Mouse (Mus musculus): Measurements from ENCODE around the gene Ascc2. TPM values are rescaled to one million over a fixed set of nuclear protein-coding genes. Genes with fewer than 3 reads are reported as not detected.

Gene Ascc2
- polyA plus RNA-seq, 1 experiment from 2014 or later, result 36.1 TPM

- no peak overlapping the region for H3K27ac ChIP-seq (ENCODE audit: low read depth, low read length)
- no peak overlapping the region for H3K4me2 ChIP-seq (ENCODE audit: low read depth)
- no peak overlapping the region for H3K4me3 ChIP-seq (ENCODE audit: low read depth, low read length)
- H3K9ac ChIP-seq (ENCODE audit: low read length), result no peak overlapping the region
- H3K9me3 ChIP-seq (ENCODE audit: control insufficient read depth, low read length), result no peaks in the 10 kb centered on the region
- peaks cover 10% of the 10 kb centered on the region for H3K36me3 ChIP-seq (ENCODE audit: control insufficient read depth, insufficient read depth, low read length)
- DNase-seq (ENCODE audit: low spot score) (no peak), ATAC-seq (ENCODE audit: insufficient read depth, low FRiP score, low TSS enrichment) (no peak)
- WGBS, result 61% methylated on average over 6 of the region's 6 CpGs
- no peaks in the 10 kb centered on the region for H3K27me3 ChIP-seq (ENCODE audit: control insufficient read depth, insufficient read depth, low read length)
- no peaks in the 10 kb centered on the region for H3K4me1 ChIP-seq (ENCODE audit: control insufficient read depth, insufficient read depth, low read length)
These were observed 46.6 kb downstream of the Ascc2 start for GRCm38 (mm10) chr11:4684186-4684585.

- ATAC-seq (ENCODE audit: insufficient read depth, low FRiP score, low TSS enrichment), result no peak
- Histone ChIP-seq H3K4me3 (ENCODE audit: low read depth, low read length) (no peak overlapping the region), H3K27me3 (ENCODE audit: control insufficient read depth, insufficient read depth, low read length) (no peaks in the 10 kb centered on the region), H3K27ac (ENCODE audit: low read depth, low read length) (no peak overlapping the region), H3K9ac (ENCODE audit: low read length) (no peak overlapping the region), H3K36me3 (ENCODE audit: control insufficient read depth, insufficient read depth, low read length) (peaks cover 10% of the 10 kb centered on the region), H3K4me2 (ENCODE audit: low read depth) (no peak overlapping the region), H3K4me1 (ENCODE audit: control insufficient read depth, insufficient read depth, low read length) (no peaks in the 10 kb centered on the region), H3K9me3 (ENCODE audit: control insufficient read depth, low read length) (no peaks in the 10 kb centered on the region)
- 94% methylated on average over 4 of the region's 4 CpGs for WGBS
- no peak for DNase-seq (ENCODE audit: low spot score)
These were observed 47.5 kb downstream of the Ascc2 start for GRCm38 (mm10) chr11:4685071-4685470.

GRCm38 (mm10) chr11:4685510-4685909 is 48.0 kb downstream of the Ascc2 start:
- Histone ChIP-seq H3K4me2 (ENCODE audit: low read depth) (no peak overlapping the region), H3K36me3 (ENCODE audit: control insufficient read depth, insufficient read depth, low read length) (peaks cover 10% of the 10 kb centered on the region), H3K9ac (ENCODE audit: low read length) (no peak overlapping the region), H3K27me3 (ENCODE audit: control insufficient read depth, insufficient read depth, low read length) (no peaks in the 10 kb centered on the region), H3K4me1 (ENCODE audit: control insufficient read depth, insufficient read depth, low read length) (no peaks in the 10 kb centered on the region), H3K27ac (ENCODE audit: low read depth, low read length) (no peak overlapping the region), H3K4me3 (ENCODE audit: low read depth, low read length) (no peak overlapping the region), H3K9me3 (ENCODE audit: control insufficient read depth, low read length) (no peaks in the 10 kb centered on the region)
- no peak for DNase-seq (ENCODE audit: low spot score)
- 86% methylated on average over 5 of the region's 5 CpGs for WGBS
- ATAC-seq (ENCODE audit: insufficient read depth, low FRiP score, low TSS enrichment), result no peak

GRCm38 (mm10) chr11:4687027-4687426 is 49.5 kb downstream of the Ascc2 start:
- no peak overlapping the region for H3K9ac ChIP-seq (ENCODE audit: low read length)
- H3K4me2 ChIP-seq (ENCODE audit: low read depth), result no peak overlapping the region
- no peak overlapping the region for H3K27ac ChIP-seq (ENCODE audit: low read depth, low read length)
- no peak for ATAC-seq (ENCODE audit: insufficient read depth, low FRiP score, low TSS enrichment)
- 86% methylated on average over 3 of the region's 3 CpGs for WGBS
- H3K4me1 ChIP-seq (ENCODE audit: control insufficient read depth, insufficient read depth, low read length), result no peaks in the 10 kb centered on the region
- no peaks in the 10 kb centered on the region for H3K27me3 ChIP-seq (ENCODE audit: control insufficient read depth, insufficient read depth, low read length)
- H3K36me3 ChIP-seq (ENCODE audit: control insufficient read depth, insufficient read depth, low read length), result peaks cover 6% of the 10 kb centered on the region
- H3K9me3 ChIP-seq (ENCODE audit: control insufficient read depth, low read length), result no peaks in the 10 kb centered on the region
- H3K4me3 ChIP-seq (ENCODE audit: low read depth, low read length), result no peak overlapping the region
- DNase-seq (ENCODE audit: low spot score), result no peak

GRCm38 (mm10) chr11:4687874-4688273 is 50.3 kb downstream of the Ascc2 start:
- no peaks in the 10 kb centered on the region for H3K27me3 ChIP-seq (ENCODE audit: control insufficient read depth, insufficient read depth, low read length)
- no peak overlapping the region for H3K27ac ChIP-seq (ENCODE audit: low read depth, low read length)
- no peaks in the 10 kb centered on the region for H3K4me1 ChIP-seq (ENCODE audit: control insufficient read depth, insufficient read depth, low read length)
- H3K9me3 ChIP-seq (ENCODE audit: control insufficient read depth, low read length), result no peaks in the 10 kb centered on the region
- ATAC-seq (ENCODE audit: insufficient read depth, low FRiP score, low TSS enrichment) (no peak), DNase-seq (ENCODE audit: low spot score) (no peak)
- no peak overlapping the region for H3K4me2 ChIP-seq (ENCODE audit: low read depth)
- H3K9ac ChIP-seq (ENCODE audit: low read length), result no peak overlapping the region
- WGBS, result 45% methylated on average over 3 of the region's 3 CpGs
- H3K36me3 ChIP-seq (ENCODE audit: control insufficient read depth, insufficient read depth, low read length), result peaks cover 6% of the 10 kb centered on the region
- no peak overlapping the region for H3K4me3 ChIP-seq (ENCODE audit: low read depth, low read length)

- no peak overlapping the region for H3K4me2 ChIP-seq (ENCODE audit: low read depth)
- no peaks in the 10 kb centered on the region for H3K9me3 ChIP-seq (ENCODE audit: control insufficient read depth, low read length)
- ATAC-seq (ENCODE audit: insufficient read depth, low FRiP score, low TSS enrichment), result no peak
- no peak for DNase-seq (ENCODE audit: low spot score)
- no peak overlapping the region for H3K27ac ChIP-seq (ENCODE audit: low read depth, low read length)
- WGBS, result 53% methylated on average over 11 of the region's 11 CpGs
- H3K36me3 ChIP-seq (ENCODE audit: control insufficient read depth, insufficient read depth, low read length), result no peaks in the 10 kb centered on the region
- H3K9ac ChIP-seq (ENCODE audit: low read length), result no peak overlapping the region
- no peaks in the 10 kb centered on the region for H3K4me1 ChIP-seq (ENCODE audit: control insufficient read depth, insufficient read depth, low read length)
- H3K4me3 ChIP-seq (ENCODE audit: low read depth, low read length), result no peak overlapping the region
- H3K27me3 ChIP-seq (ENCODE audit: control insufficient read depth, insufficient read depth, low read length), result no peaks in the 10 kb centered on the region
These were observed 51.3 kb downstream of the Ascc2 start for GRCm38 (mm10) chr11:4688632-4689380.

- H3K4me3 ChIP-seq (ENCODE audit: low read depth, low read length), result no peak overlapping the region
- no peak overlapping the region for H3K27ac ChIP-seq (ENCODE audit: low read depth, low read length)
- 92% methylated on average over 7 of the region's 7 CpGs for WGBS
- H3K4me1 ChIP-seq (ENCODE audit: control insufficient read depth, insufficient read depth, low read length), result no peaks in the 10 kb centered on the region
- no peaks in the 10 kb centered on the region for H3K9me3 ChIP-seq (ENCODE audit: control insufficient read depth, low read length)
- no peak overlapping the region for H3K4me2 ChIP-seq (ENCODE audit: low read depth)
- DNase-seq (ENCODE audit: low spot score) (no peak), ATAC-seq (ENCODE audit: insufficient read depth, low FRiP score, low TSS enrichment) (no peak)
- no peak overlapping the region for H3K9ac ChIP-seq (ENCODE audit: low read length)
- H3K27me3 ChIP-seq (ENCODE audit: control insufficient read depth, insufficient read depth, low read length), result no peaks in the 10 kb centered on the region
- H3K36me3 ChIP-seq (ENCODE audit: control insufficient read depth, insufficient read depth, low read length), result no peaks in the 10 kb centered on the region
These were observed 52.8 kb downstream of the Ascc2 start for GRCm38 (mm10) chr11:4690353-4690752.

- Histone ChIP-seq H3K4me3 (ENCODE audit: low read depth, low read length) (no peak overlapping the region), H3K27me3 (ENCODE audit: control insufficient read depth, insufficient read depth, low read length) (no peaks in the 10 kb centered on the region), H3K9me3 (ENCODE audit: control insufficient read depth, low read length) (no peaks in the 10 kb centered on the region), H3K4me1 (ENCODE audit: control insufficient read depth, insufficient read depth, low read length) (no peaks in the 10 kb centered on the region), H3K4me2 (ENCODE audit: low read depth) (no peak overlapping the region), H3K36me3 (ENCODE audit: control insufficient read depth, insufficient read depth, low read length) (no peaks in the 10 kb centered on the region), H3K27ac (ENCODE audit: low read depth, low read length) (no peak overlapping the region), H3K9ac (ENCODE audit: low read length) (no peak overlapping the region)
- WGBS, result 69% methylated on average over 10 of the region's 10 CpGs
- DNase-seq (ENCODE audit: low spot score) (no peak), ATAC-seq (ENCODE audit: insufficient read depth, low FRiP score, low TSS enrichment) (no peak)
These were observed 53.7 kb downstream of the Ascc2 start for GRCm38 (mm10) chr11:4691213-4691612.

- no peak for DNase-seq (ENCODE audit: low spot score)
- Histone ChIP-seq H3K27me3 (ENCODE audit: control insufficient read depth, insufficient read depth, low read length) (no peaks in the 10 kb centered on the region), H3K4me1 (ENCODE audit: control insufficient read depth, insufficient read depth, low read length) (no peaks in the 10 kb centered on the region), H3K9me3 (ENCODE audit: control insufficient read depth, low read length) (no peaks in the 10 kb centered on the region), H3K36me3 (ENCODE audit: control insufficient read depth, insufficient read depth, low read length) (no peaks in the 10 kb centered on the region), H3K27ac (ENCODE audit: low read depth, low read length) (no peak overlapping the region), H3K4me2 (ENCODE audit: low read depth) (no peak overlapping the region), H3K4me3 (ENCODE audit: low read depth, low read length) (no peak overlapping the region), H3K9ac (ENCODE audit: low read length) (no peak overlapping the region)
- no peak for ATAC-seq (ENCODE audit: insufficient read depth, low FRiP score, low TSS enrichment)
- WGBS, result 94% methylated on average over 11 of the region's 11 CpGs
These were observed 54.6 kb downstream of the Ascc2 start for GRCm38 (mm10) chr11:4692162-4692561.

Data from neural tube, embryonic 11.5 days (tissue).